Mouse (Mus musculus): ENCODE data around the gene Itga2b. TPM values are rescaled to one million over a fixed set of nuclear protein-coding genes. Genes with fewer than 3 reads are reported as not detected.

Itga2b gene
- total RNA-seq (2023): 23.1 TPM

GRCm38 (mm10) chr11:102469648-102470357, at the start of gene Itga2b:
Itga2b (minus strand) TSS chr11:102470122.

GRCm38 (mm10) chr11:102447497-102447896, 22.4 kb downstream of the Itga2b start, which contains the start of gene Fam171a2:
Fam171a2 (minus strand) TSS chr11:102447682.

GRCm38 (mm10) chr11:102430121-102431017, 39.6 kb downstream of the Itga2b start, which contains the start of gene Grn:
Grn (plus strand) TSS chr11:102430315.

GRCm38 (mm10) chr11:102407834-102408215, 62.1 kb downstream of the Itga2b start, which contains the start of gene Slc25a39:
Slc25a39 (minus strand) TSS chr11:102407946.

Other genes with a start within 250 kb of the Itga2b start
- gene Hdac5, start 240.0 kb downstream of the Itga2b start, total RNA-seq (2023): 155 TPM
- gene BC030867, start 221.2 kb downstream of the Itga2b start, total RNA-seq (2023): not detected
- gene Asb16, start 201.4 kb downstream of the Itga2b start, total RNA-seq (2023): not detected
- gene Tmub2, start 185.2 kb downstream of the Itga2b start, total RNA-seq (2023): 42.0 TPM
- gene Atxn7l3, start 173.5 kb downstream of the Itga2b start, total RNA-seq (2023): 74.1 TPM
- gene Ubtf, start 150.4 kb downstream of the Itga2b start, total RNA-seq (2023): 114 TPM
- gene Slc4a1, start 103.9 kb downstream of the Itga2b start, total RNA-seq (2023): 12.5 TPM
- 4.6 TPM for gene Rundc3a, start 76.7 kb downstream of the Itga2b start, total RNA-seq (2023)
- 32.5 TPM for gene Slc25a39, start 62.2 kb downstream of the Itga2b start, total RNA-seq (2023)
- gene Grn, start 39.8 kb downstream of the Itga2b start, total RNA-seq (2023): 19.6 TPM
- gene Fam171a2, start 22.4 kb downstream of the Itga2b start, total RNA-seq (2023): not detected
- gene Gpatch8, start 86.3 kb upstream of the Itga2b start, total RNA-seq (2023): 57.9 TPM
- gene Gm11627, start 109.3 kb upstream of the Itga2b start, total RNA-seq (2023): not detected
- gene Fzd2, start 134.3 kb upstream of the Itga2b start, total RNA-seq (2023): not detected
- not detected for gene Meioc, start 193.6 kb upstream of the Itga2b start, total RNA-seq (2023)
- 36.7 TPM for gene Ccdc43, start 227.7 kb upstream of the Itga2b start, total RNA-seq (2023)